Mouse (Mus musculus) heart, adult 8-10 months (tissue): ENCODE data around the gene Shisal1. TPM values are rescaled to one million over a fixed set of nuclear protein-coding genes. Genes with fewer than 3 reads are reported as not detected.

Experiments
- DNase-seq: peaks from one replicate; pipeline ENCODE4 v3.0.0; 2022; ENCODE audit warnings: low spot score
- total RNA-seq, 4 experiments: library from RNA; stranded (reverse); gene quantifications; 2 replicates each; pipeline ENCODE4 v1.2.4; 2022

The Shisal1 gene
- total RNA-seq, 4 experiments from 2014 or later, result 1.0 to 1.6 (median 1.5) TPM

DNA sequence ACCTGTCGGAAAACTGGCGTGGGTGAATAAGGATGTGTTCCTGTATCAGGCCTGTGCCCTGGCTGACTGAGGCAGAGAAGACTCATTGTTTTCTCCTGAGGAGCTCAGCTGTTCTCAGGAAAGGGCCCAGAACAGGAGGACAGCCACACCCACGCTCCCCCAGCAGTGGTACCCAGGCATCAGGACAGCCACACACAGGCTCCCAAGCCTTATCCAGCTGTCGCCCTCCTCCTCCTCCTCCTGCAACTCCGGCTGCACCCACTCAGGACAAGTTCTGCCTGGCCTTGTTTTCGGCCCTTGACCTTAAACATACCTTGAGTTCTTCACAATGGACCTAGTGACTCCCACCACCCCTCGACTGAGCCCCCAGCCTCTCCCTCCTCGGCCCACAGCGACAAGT, 68.2 kb downstream of the Shisal1 start:
- no peak for DNase-seq

DNA sequence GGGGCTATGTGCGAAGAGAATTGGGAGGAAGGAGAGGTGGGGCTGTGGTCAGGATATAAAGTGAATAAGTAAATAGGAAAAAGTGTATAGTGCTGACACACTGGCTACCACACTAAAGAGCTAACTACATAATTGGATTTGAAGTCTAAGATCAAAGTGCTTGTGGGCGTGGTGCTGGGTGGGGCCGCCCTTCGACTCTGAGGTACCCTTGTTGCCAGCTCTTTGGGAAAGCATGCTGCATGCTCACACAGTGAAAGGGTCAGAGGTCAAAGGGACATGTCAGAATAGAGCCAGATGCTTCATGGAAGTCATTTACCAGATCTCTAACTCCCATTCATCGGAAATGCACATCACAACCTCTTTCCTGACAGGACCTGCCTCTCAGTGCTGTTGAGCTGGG, 74.1 kb downstream of the Shisal1 start:
- no peak for DNase-seq

DNA sequence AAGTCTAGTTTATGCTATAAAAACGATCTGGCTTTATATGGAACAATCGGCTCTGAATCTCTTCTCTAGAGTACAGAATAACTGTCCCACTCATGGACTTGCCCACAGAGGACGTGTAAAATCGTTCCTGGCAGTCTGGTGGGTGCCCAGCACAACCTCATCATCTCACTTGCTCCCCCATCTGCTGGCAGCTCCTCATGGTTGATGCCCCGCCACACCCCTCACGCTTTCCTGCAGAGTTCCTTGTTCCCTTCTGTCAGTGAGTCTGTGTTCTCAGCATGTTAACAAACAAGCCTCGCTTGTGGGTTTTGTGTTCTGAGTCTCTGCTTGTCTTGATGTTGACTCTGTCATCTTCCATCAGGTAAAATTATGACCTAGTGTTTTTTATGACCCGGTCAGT, 79.5 kb downstream of the Shisal1 start:
- no peak for DNase-seq

DNA sequence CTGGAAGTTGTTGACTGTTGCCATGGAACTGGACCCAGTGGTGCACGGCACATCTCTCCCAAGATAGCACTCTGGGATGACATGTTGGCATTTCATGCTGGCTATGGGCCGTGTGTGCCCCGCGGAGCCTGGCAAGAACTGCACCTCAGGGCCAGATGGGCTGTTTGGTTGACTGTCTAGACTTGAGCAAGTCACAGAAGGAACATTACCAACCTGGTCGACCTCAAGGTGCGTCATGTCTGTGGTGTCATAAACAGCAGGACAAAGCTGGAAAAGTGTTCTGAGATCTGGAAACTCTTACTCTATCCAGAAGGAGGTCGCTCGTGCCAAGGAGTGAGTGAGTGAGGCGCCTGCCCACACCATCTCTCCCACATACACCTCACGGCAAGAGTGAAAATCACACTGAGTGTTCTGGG, 80.3 kb downstream of the Shisal1 start:
- DNase-seq, result no peak

DNA sequence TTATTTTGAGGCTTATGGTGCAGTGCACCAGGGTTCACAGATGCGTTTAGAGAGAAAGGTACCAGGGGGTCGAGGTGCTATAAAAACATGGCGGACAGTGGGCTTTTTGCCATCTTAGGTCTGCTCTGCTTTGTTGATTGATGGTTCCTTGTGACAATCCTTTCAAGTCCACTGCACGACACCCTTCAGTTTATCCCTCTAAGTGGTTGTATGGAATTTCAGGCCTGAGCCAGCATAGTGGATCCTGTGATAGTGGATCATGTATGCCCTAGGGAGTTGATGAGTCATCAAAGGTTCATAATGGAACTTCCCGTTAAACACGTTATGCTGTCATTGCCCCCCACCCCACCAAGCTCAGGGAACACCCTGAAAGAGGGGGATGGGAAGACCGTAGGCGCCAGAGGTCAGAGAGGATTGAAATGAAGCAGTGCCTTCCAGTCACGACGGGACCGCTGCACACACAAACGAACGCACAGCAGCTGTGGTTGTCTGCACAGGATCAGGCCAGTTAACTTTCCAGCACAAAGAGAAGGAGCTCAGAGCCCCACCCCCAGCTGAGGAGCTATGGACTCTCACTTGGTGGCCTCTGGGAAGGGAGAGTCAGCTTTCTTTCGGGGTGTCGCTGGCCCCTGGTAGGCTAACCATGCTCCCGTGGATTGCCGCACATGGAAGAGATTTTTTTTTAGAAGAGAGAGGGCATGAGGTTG, 81.1 kb downstream of the Shisal1 start:
- no peak for DNase-seq

DNA sequence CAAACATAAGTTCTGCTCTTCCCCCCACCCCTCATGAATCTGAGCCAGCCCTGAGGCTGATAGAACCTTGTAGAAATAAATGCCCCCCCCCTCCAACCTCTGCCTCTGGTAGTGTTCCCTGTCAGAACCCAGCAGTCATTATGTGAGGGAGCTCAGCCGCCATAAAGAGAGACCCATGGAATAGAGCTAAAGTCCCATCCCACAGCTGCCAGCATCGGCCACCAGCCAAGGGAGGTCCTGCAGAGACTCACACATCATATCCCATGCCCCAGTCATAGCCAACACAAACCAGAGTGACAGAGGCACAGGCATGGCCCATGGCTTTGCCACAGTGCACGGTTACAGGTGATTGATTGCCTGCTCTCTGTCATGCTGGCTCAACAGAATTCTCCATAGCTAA, 82.2 kb downstream of the Shisal1 start:
- no peak for DNase-seq

DNA sequence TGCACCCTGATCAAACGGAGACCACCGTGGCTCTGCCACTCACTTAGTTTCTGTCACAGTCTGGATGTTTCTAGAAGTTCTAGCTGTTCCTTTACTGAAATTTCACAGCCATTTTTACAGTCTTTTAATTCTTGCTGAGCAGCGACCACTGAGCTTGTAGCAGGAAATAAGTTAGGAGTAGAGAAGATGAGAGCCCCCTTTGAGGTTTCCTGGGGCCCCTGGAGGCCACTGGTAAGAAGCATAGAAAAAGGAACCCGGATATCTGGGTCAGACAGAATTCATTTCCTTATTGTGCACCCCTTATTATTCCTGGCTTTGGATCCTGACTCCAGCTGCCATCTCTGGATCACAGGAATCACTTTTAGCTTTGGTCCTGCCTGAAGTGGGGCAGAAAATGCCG, 91.8 kb downstream of the Shisal1 start:
- DNase-seq, result no peak

DNA sequence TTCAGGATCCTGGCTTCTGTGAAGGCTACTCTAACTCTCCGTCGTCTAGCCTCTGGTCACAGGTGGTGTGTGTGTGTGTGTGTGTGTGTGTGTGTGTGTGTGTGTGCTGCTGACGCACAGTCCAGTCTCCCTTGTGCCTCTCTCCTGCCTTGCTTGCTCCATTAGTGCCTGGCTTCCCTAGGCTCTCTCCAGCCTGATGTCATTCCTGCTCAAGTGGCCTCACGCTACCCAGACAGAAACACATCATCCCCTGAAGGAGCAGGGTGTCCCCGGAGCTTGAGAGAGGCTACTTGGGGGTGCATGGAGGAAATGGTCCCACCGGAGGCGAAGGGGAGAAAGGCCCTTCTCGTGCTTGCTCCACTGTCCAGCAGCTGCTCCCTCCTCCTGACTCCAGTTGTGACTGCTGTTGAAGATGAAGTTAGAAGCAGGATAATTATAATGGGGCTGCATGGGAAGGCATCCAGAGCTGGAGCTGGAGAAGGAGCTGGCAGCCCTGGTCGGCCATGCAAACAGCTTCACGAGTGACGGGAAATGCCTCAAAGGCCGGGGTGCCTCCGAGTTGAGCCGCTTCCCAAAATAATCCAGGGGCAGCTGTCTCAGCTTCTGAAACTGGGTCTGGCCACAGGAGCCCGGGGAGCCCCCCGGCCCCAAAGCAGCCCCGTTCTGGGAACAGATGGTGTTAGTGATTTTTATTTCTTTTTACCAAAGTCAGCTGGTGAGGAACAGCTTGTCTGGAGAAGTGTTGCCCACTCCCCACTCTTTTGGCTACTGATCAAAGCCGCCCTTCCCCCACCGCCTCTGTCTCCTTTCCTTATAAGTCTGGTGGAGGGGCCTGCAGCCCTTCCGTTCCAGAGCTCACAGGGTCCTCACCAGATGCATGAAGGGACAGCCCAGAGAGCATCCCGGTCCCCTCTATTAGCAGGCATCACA, 94.7 kb downstream of the Shisal1 start:
- DNase-seq, result no peak

DNA sequence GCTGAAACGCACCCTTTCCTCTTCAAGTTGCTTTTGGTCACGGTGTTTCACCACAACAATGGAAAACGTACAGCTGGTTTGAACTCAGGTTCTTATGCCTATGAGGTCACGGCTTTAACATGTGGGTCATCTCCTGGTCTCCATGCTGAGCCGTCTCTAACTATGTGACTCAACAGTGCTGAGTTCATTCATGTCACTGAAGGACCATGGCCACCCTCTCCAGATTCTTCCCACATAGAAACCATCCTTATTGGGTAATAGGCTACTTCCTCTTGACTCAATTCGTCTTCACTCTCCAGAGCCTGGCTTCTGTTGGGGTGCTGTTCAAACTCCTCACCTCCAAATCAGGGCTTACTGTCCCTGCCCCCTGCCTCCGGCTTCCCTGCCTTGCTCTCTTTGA, 95.6 kb downstream of the Shisal1 start:
- DNase-seq, result no peak

DNA sequence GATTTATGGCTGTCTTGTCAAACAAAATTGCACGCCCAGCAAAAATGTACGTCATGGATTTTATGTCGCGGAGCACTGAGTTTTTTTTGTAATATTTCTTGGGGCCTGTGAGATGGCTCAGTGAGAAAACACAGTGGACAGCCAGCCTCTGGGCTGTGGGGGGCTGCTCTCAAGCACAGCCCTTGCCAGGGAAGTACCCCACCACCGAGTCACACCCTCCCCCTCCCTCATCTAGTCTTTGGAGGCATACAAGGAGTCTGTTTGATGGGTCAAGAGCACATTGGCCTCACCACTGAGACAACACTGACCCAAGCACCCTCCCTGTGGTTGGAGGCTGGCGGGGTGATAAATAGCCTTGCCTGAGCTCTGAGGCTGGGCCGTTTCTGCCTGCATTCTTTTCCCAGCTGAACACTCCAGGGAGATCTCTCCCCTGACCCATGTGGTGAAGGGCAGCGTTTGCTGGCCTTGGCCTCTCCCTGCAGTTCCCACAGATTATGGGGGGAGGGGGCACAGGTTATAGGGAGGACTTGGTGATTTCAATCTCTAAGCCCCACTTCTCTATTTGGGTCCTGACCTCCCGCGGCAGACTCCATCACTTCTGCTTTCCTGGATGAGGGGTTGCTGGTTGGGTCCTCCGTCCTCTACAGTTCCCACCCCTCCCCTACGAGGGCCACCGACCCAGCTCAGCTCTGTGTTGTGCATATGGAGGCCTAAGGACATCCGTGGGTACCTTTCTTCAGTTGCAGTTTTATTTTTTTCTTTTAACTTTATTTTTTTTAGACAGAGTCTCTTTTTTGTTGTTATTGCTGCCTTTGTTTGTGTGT, 96.8 kb downstream of the Shisal1 start:
- DNase-seq, result no peak

DNA sequence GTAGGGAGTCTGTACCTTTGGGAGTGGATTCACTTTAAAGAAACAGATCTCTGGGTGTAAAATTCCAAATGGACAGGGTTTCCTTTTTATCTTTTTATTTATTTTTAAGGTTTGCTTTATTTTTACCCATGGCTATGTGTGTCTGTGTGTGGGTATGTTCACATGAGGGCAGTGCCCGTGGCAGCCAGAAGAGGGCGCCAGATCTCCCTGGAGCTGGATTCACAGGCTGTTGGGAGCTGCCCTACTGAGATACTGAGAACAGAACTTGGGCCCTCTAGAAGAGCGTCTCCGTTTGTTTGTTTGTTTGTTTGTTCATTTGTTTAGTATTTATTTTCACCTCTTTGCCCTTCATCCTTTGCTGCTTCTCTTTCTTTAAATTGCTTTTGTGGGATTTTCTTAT, 98.1 kb downstream of the Shisal1 start:
- no peak for DNase-seq

DNA sequence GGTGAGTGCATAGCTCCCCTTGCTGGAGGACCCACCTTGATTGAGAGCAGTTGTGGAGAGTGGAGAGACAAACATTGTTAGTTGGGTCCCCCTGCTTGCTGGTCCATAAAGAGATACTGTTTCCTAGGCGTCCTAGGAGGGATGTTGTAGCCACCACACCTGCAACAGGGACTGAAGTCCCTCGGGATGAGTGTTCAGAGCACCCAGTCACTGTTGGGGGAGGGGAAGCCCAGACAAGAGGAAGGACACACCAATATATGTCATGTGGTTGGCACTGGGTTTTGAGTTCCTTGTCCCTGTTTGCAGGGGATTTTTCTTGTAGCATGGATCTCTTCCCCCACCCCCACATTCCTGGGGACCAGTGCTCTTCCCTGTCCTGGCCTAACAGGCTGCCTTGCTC, 106.0 kb downstream of the Shisal1 start:
- DNase-seq, result no peak

DNA sequence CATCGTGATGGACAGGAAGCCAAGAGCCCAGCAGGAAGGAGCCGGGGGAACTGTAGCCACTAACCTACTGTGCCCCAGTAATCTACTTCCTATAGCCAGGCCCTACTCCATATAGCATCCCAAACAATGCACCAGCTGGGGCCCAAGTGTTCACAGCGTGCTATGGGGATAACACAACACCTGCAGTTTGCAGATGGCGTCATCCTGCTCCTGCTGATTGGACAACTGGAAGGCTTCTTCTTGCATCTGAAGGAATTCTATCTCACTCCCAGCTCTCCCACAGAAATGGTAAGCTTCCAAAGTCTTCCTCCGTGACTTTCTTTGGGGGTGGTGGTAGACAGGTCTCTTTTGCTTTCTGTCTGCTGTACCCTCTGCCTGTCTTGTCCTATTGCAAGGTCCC, 109.3 kb downstream of the Shisal1 start:
- no peak for DNase-seq

DNA sequence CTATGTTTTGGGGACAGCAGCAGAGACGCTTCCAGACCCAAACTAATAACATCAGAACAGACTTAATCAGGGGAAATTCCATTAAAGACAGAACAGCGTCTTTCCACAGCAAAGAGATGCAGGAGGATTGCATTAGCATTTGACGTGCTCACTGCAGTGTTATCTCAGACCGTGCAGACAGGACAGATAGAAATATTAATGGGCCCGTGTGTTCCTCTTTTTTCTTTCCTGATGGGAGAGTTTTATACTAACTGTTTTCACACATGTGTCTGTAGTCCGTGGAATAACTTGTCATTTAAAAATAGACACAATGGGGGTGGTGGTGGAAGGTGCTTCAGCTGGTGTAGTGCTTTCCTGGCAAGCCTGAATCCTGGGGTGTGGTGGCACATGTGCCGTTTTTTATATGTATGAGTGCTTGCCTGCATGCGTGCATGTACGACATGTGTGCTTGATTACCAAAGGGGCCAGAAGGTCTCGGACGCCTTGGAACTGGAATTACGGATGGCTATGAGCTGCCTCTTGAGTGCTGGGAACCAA, 110.5 kb downstream of the Shisal1 start:
- no peak for DNase-seq

DNA sequence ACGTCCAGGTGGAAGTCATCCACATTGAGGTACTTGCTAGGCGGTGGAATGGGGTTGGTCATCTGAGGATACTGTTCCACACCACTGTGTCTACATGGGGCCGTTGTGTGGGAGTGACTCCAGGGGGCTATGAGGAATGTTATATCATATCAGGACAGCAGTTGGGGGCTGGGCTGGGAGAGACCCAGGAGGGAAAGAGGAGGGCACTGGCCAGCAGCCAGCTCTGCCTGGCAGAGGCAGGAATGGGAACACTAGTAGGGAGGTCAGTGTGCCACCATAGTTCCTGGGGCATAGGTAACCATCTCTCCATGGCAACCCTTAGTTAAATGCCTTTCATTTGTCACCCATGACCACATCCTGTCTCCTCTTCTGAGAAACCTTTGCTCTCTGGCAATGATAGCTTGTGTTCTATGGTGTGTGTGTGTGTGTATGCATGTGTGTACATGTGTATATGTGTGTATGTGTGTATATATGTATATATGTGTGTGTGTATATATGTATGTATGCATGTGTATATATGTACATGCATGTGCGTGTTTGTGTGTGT, 115.8 kb downstream of the Shisal1 start:
- no peak for DNase-seq

DNA sequence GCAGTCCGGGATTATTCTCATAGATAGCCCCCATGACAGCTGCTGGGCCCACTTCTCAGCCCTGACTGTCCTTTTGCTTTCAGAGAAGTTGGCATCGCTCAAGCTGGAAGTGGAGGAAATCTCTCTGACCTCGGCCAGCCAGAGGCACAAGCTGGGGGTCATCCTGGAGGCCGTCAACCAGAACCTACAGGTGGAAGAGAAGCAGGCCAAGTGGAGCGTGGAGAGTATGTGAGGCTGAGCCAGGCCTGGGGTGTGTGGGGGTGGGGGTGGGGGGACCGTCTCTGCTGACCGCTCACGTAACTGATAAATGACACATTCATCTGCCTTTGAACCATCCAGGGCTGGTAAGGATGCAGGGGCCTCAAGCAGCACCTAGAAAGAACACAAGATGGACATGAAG, 117.0 kb downstream of the Shisal1 start:
- DNase-seq, result no peak

Other genes with a start within 250 kb of the Shisal1 start
- gene Parvb, start 215.1 kb downstream of the Shisal1 start, total RNA-seq, result 100 to 1,000 TPM in 2 of 4 experiments, 10 to 100 TPM in 2; 78.8 to 113 (median 105) TPM
- 1 to 10 TPM in 3 of 4 experiments, under 1 TPM in 1; 0.88 to 2.0 (median 1.4) TPM for gene Parvg, start 123.1 kb downstream of the Shisal1 start, total RNA-seq
- gene Rtl6, start 110.7 kb upstream of the Shisal1 start, total RNA-seq, result 1 to 10 TPM; 6.1 to 8.3 (median 6.6) TPM
- gene Prr5, start 222.5 kb upstream of the Shisal1 start, total RNA-seq, result 1 to 10 TPM; 2.5 to 4.3 (median 3.1) TPM